Mouse (Mus musculus): Measurements from ENCODE around the gene Hgfac.

DNA sequence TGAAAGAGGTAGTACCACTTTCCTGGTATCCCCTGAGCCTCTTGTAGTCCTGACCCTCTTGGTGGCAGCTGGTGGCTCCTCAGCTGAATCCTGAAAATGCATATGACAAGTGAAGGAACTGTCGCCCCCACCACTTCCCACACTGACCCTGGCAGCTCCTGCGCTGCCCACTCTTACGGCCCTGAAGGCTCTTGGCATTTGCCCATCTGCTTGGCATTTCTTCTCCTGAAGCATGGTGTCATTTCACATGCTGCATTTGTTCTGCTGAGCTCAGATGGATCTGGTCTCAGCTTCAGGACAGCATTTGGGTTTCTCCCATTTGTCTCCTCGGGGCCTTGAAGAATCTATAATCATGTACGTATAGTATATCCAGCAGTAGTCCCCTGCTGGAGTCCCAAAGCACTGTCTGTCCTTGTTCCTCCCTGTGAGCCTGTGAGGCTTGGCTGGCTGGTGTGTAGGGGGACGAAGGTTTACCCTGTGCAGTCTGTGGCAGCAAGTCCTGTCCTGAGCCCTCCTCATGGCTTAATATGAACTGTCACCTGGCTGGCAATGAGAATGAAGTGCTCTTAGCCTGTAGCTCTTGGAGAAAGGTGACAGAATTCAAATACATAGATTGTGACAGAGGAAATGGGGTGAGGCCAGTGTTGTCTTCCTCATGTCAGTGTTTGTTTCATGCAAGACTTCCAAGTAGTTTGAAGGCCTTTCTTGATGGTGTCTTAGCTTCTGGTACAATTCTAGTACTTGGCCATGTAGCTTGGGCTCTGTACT lies 30.0 kb upstream of the Hgfac start:
- TF ChIP-seq POLR2A (IDR thresholded peaks at IDR 0.05; ENCODE audit: low read depth, low read length), result no peak
- TF ChIP-seq CTCF (conservative IDR thresholded peaks at IDR 0.05; ENCODE audit: insufficient read depth, insufficient read length, low read depth, low read length), result no peak

All from kidney, adult 2 months (tissue).